Mouse (Mus musculus) hindbrain, embryonic 11.5 days (tissue): ENCODE results near the gene Tha1. TPM values are rescaled to one million over a fixed set of nuclear protein-coding genes. Genes with fewer than 3 reads are reported as not detected.
A peak's percentile ranks its signal among the peaks of the same experiment; 100 is the strongest.

ENCODE experiments used
- ATAC-seq: fragments of 200-750 bp; cut with Nextera tagmentation; 2 replicates; pipeline ENCODE4 v1.8.0; 2017; ENCODE audit warnings: mild to moderate bottlenecking, moderate TSS enrichment, moderate library complexity; ENCODE audit not compliant: low FRiP score
- DNase-seq: peaks from one replicate; pipeline ENCODE4 v3.0.0-alpha.2; 2015; ENCODE audit warnings: low spot score
- H3K27ac ChIP-seq: fragments of 300-500 bp; sonication (generic); 2 replicates; pipeline ENCODE4 v1.5.1; 2014; ENCODE audit warnings: mild to moderate bottlenecking, low read depth, low read length
- H3K27me3 ChIP-seq: fragments of 300-500 bp; sonication (generic); 2 replicates; pipeline ENCODE4 v1.6.1; 2014; ENCODE audit warnings: mild to moderate bottlenecking, low read length, moderate library complexity, mixed read lengths; ENCODE audit not compliant: control insufficient read depth, insufficient read depth
- H3K36me3 ChIP-seq: fragments of 300-500 bp; sonication (generic); 2 replicates; pipeline ENCODE4 v1.6.1; 2014; ENCODE audit warnings: mild to moderate bottlenecking, low read length, moderate library complexity, mixed read lengths; ENCODE audit not compliant: control insufficient read depth, insufficient read depth
- H3K4me1 ChIP-seq: fragments of 300-500 bp; sonication (generic); replicated peaks from 2 replicates; pipeline ENCODE4 v1.6.1; 2014; ENCODE audit warnings: low read length, mixed read lengths; ENCODE audit not compliant: control insufficient read depth, insufficient read depth
- H3K4me2 ChIP-seq: fragments of 300-500 bp; sonication (generic); replicated peaks from 2 replicates; pipeline ENCODE4 v1.6.1; 2014; ENCODE audit warnings: mild to moderate bottlenecking, low read depth, low read length
- H3K4me3 ChIP-seq: fragments of 300-500 bp; sonication (generic); 2 replicates; pipeline ENCODE4 v1.5.1; 2014; ENCODE audit warnings: low read depth, low read length
- H3K9ac ChIP-seq: fragments of 300-500 bp; sonication (generic); 2 replicates; pipeline ENCODE4 v1.6.1; 2014; ENCODE audit warnings: low read depth, low read length
- H3K9me3 ChIP-seq: fragments of 300-500 bp; sonication (generic); 2 replicates; pipeline ENCODE4 v1.6.1; 2016; ENCODE audit warnings: low read length; ENCODE audit not compliant: control insufficient read depth
- WGBS: fragments of 180-500 bp; shearing (Covaris S2); extraction: QIAGEN DNeasy Blood & Tissue Kit; methylation state at CpG from one replicate; pipeline ENCODE4 v1.1.7; 2014; 5-methylcytosine and 5-hydroxymethylcytosine counted together
- polyA plus RNA-seq: library from polyadenylated mRNA; unstranded; fragments of >200 nt; fragmentation: Nextera tagmentation; extraction: Ambion mirVana; gene quantifications from 2 replicates; pipeline ENCODE4 v1.2.1, GENCODE M21; 2014

The Tha1 gene
- polyA plus RNA-seq, 1 experiment from 2014 or later = 1.7 TPM

DNA sequence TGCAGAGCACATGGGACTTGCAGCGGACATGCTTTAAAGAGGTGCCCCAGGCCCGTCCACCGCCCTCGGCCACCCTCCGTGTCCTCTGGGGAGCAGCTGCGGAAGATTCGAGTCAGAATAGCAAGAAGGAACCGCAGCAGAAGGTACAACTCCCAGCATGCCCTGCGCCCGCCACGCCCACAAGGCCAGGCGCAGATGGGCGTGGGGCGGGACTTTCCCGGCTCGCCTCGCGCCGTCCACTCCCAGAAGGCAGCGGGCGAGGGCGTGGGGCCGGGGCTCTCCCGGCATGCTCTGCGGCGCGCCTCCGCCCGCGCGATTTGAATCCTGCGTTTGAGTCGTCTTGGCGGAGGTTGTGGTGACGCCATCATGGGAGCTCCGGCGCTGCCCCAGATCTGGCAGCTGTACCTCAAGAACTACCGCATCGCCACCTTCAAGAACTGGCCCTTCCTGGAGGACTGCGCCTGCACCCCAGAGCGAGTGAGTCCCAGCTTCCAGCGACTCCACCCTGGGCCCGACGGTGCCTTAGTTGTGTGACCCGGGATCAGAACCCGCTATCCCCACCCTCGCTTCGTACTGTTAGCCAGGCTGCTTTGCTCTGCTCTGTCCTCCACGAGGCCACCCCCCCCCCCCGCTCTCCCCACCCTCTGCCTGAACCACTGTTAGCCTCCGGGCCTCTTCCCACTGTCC lies 24.2 kb downstream of the Tha1 start, which contains the start of gene Birc5:
Gene Birc5 (plus strand): TSS at position 267 of the 687 bp plus-strand sequence.
- Histone ChIP-seq H3K36me3 (0 out of 2 replicates have a peak, but pooled peaks cover 8% of the 10 kb centered on the region), H3K9ac (peak within 1 kb of the TSS; percentile 72), H3K9me3 (no peaks in the 10 kb centered on the region), H3K4me1 (peaks cover 12% of the 10 kb centered on the region; the same call in 1 of the 2 replicates), H3K27ac (peak within 1 kb of the TSS; percentile 91), H3K4me3 (peak within 1 kb of the TSS; percentile 68), H3K4me2 (peak within 1 kb of the TSS; percentile 44), H3K27me3 (no peaks in the 10 kb centered on the region)
- DNase-seq (peak; percentile 99), ATAC-seq (peak; percentile 94)
- under 1% methylated on average over 51 of the region's 51 CpGs for WGBS

DNA sequence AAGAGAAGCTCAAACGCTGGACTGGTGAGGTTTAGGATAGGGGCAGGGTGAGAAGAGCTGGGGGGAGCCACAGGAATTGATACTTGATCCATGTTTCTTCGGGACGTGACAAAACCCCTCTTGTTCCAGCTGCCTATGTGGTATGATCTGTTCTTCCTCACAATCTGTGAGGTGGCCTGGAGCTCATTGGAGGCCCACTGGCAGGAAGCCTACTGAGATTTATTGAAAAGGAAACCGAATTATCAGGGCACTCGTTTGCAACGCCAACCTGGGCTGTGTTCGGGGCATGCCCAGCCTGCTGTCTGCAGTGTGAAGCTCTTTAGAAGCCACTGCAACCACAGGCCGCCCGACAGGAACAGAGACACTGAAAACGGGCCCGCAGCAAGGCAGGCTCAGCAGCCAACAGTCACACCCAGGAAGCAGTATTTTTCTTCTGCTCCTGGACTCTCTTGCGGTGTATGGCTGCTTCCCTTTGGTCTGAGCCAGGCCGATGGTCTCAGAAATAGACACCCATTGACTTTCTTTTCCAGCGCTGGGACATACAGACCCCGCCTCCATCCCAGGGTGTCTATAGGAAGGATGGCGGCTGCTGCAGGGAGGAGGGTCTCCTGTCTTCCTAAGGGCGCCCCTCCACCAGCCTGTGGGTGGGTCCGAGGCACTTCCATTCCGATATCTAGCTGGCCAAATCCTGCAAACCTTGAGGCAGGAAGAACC lies 24.9 kb downstream of the Tha1 start:
- ATAC-seq = peak; percentile 87
- Histone ChIP-seq H3K4me2 (peak overlapping the region; percentile 44), H3K36me3 (0 out of 2 replicates have a peak, but pooled peaks cover 6% of the 10 kb centered on the region), H3K4me1 (peaks cover 12% of the 10 kb centered on the region; the same call in 1 of the 2 replicates), H3K27ac (peak overlapping the region; percentile 91), H3K27me3 (no peaks in the 10 kb centered on the region), H3K4me3 (peak overlapping the region; percentile 68), H3K9me3 (no peaks in the 10 kb centered on the region), H3K9ac (peak overlapping the region; percentile 63)
- 12% methylated on average over 19 of the region's 19 CpGs for WGBS
- DNase-seq = no peak

DNA sequence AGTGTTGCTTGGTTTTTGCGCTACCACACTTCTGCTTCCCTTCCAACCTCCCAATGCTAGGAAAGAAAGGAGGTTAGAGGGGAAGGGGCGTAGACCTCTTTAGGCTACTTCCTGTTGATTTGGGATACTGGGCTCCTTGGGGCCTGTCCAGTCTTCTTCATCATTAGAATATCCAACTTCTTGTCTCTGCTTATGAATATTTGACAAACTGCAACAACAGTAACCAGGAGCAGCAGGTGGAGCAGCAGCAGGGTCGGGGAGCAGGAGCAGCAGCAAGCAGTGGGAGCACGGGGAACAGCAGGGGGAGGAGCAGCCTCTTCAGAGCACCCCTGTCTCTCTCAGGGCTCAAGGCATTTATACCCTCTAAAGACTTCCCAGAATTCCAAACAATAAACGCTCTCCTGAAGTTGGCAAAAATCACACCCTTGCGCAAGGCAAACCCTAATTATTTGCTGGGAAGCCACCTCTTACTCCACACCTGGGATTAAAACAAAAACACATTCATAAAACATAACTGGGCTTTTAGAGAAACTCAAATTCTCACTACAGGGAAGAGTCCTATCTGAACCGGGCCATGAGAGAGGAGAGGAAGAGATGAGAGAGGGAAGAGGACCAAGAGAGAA lies 25.6 kb downstream of the Tha1 start:
- ATAC-seq = no peak
- DNase-seq = no peak
- Histone ChIP-seq H3K4me2 (no peak overlapping the region; the same call in 1 of the 2 replicates), H3K27me3 (no peaks in the 10 kb centered on the region), H3K9me3 (no peaks in the 10 kb centered on the region), H3K4me3 (no peak overlapping the region), H3K9ac (peak overlapping the region; percentile 63; the same call in 1 of the 2 replicates), H3K27ac (peak overlapping the region; percentile 91; the same call in 1 of the 2 replicates), H3K36me3 (0 out of 2 replicates have a peak, but pooled peaks cover under 1% of the 10 kb centered on the region), H3K4me1 (peaks cover 12% of the 10 kb centered on the region; the same call in 1 of the 2 replicates)
- 81% methylated on average over 7 of the region's 7 CpGs for WGBS

DNA sequence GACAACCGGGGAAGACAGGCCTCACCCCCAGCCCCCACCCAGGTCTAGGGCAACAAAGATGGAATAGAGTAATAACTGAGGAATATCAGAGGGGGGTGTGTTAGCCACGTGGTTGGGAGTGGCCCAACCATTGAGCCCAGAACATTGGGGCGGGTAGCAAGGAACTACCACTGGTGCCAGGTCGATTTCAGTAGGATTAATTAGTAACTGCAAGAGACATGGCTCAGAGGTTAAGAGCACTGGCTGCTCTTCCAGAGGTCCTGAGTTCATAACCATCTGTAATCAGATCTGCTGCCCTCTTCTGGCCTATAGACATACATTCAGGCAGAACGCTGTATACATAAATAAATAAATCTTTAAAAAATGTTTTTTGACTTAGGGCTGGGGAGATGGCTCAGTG lies 26.6 kb downstream of the Tha1 start:
- DNase-seq (no peak), ATAC-seq (no peak)
- Histone ChIP-seq H3K27ac (no peak overlapping the region), H3K9me3 (no peaks in the 10 kb centered on the region), H3K9ac (no peak overlapping the region), H3K27me3 (no peaks in the 10 kb centered on the region), H3K4me2 (no peak overlapping the region), H3K36me3 (no peaks in the 10 kb centered on the region), H3K4me1 (peaks cover 12% of the 10 kb centered on the region; the same call in 1 of the 2 replicates), H3K4me3 (no peak overlapping the region)
- WGBS = 60% methylated on average over 5 of the region's 5 CpGs

DNA sequence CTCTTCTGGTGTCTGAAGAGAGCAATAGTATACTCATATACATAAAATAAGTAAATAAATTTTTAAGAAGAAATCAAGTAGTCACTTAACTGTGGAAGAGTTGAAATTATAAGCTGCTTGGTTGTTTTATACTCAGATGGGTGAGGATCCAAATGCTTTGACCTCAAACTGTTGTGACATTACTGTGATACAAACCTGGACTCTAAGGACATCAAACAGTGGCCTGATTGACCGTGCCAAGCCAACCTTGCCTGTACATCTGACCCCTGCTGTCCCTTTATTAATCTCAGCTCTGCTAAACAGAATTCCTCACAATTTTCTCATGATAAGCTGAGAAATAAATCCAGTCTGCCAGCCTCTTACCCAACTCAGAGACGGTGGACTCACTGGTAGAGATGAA lies 27.6 kb downstream of the Tha1 start:
- no peak overlapping the region for H3K9ac ChIP-seq
- H3K27ac ChIP-seq = no peak overlapping the region
- H3K36me3 ChIP-seq = no peaks in the 10 kb centered on the region
- no peak overlapping the region for H3K4me2 ChIP-seq
- WGBS = 80% methylated on average over 2 of the region's 2 CpGs
- peaks cover 12% of the 10 kb centered on the region; the same call in 1 of the 2 replicates for H3K4me1 ChIP-seq
- DNase-seq (no peak), ATAC-seq (no peak)
- H3K27me3 ChIP-seq = no peaks in the 10 kb centered on the region
- H3K4me3 ChIP-seq = no peak overlapping the region
- H3K9me3 ChIP-seq = no peaks in the 10 kb centered on the region

DNA sequence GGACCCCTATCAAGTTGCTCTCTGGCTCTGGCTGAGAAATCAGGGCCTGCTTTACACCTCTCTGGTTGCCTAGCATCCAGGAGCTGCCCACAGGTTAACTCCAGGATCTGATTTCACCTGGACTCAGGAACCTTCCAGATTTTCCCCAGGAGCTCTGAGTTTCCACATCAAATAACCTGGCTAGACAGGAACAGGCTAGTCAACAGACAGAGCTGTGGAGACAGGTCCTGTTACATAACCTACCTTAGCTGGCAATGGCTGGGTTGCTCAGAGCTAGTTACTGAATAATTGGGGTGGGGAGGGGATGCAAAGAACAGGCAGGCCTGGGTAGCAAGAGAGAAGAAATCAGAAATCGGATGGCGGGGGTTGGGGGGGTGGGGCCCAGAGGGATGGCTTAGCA lies 28.3 kb downstream of the Tha1 start:
- ATAC-seq (no peak), DNase-seq (no peak)
- Histone ChIP-seq H3K9ac (no peak overlapping the region), H3K4me3 (no peak overlapping the region), H3K27me3 (no peaks in the 10 kb centered on the region), H3K27ac (no peak overlapping the region), H3K9me3 (no peaks in the 10 kb centered on the region), H3K4me1 (peaks cover 9% of the 10 kb centered on the region; the same call in 1 of the 2 replicates), H3K36me3 (no peaks in the 10 kb centered on the region), H3K4me2 (no peak overlapping the region)
- 69% methylated on average over 2 of the region's 2 CpGs for WGBS

DNA sequence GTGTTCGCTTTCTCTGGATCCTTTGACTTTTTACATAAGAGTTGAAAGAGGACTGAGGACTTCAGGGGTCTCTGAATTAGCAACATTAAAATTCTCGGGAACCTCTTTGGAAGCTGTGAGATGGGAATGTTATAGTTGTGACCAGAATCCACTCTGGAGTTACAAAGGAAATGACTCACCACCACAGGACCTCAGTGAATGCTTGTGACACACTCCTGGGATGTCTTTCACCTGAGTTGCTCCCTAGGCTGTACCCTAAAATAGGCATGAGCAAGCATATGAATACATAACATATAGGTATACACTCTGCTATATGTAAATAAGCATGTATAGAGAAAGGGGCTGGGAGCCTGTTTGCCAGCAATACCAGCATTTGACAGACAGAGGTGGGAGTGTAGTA lies 29.8 kb downstream of the Tha1 start:
- Histone ChIP-seq H3K9me3 (no peaks in the 10 kb centered on the region), H3K4me3 (no peak overlapping the region), H3K4me1 (peaks cover 5% of the 10 kb centered on the region; the same call in 1 of the 2 replicates), H3K9ac (no peak overlapping the region), H3K4me2 (no peak overlapping the region), H3K27me3 (no peaks in the 10 kb centered on the region), H3K36me3 (no peaks in the 10 kb centered on the region), H3K27ac (no peak overlapping the region)
- ATAC-seq = no peak
- 88% methylated on average over 2 of the region's 2 CpGs for WGBS
- no peak for DNase-seq

DNA sequence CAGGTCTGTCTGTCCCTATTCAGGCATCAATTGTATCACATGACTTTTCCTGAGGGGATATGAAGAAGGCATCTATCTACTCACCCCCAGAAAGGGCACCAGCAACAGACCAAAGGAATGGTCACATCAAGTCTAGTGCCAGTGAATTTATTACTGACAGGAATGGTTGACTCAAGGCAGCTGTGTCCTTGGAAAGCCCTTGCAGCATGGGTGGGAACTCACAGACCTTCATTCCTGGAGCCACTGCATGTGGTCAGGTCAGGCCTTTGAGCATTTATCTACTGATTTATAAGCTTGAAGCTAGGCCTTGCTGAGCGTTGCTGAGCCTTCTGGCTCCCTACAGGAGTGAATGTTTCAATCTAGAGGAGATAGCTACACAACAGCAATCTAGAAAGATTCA lies 32.4 kb downstream of the Tha1 start:
- Histone ChIP-seq H3K27me3 (no peaks in the 10 kb centered on the region), H3K4me1 (no peaks in the 10 kb centered on the region), H3K36me3 (no peaks in the 10 kb centered on the region), H3K4me2 (no peak overlapping the region), H3K27ac (no peak overlapping the region), H3K4me3 (no peak overlapping the region), H3K9ac (no peak overlapping the region), H3K9me3 (no peaks in the 10 kb centered on the region)
- DNase-seq (no peak), ATAC-seq (no peak)
- WGBS = 45% methylated on average over 1 of the region's 1 CpGs
